Mouse (Mus musculus) testis, adult 2 months (tissue): ENCODE results near the gene Rnf213. TPM values are rescaled to one million over a fixed set of nuclear protein-coding genes. Genes with fewer than 3 reads are reported as not detected.
A peak's percentile ranks its signal among the peaks of the same experiment; 100 is the strongest.

Source experiments
- H3K27ac ChIP-seq: fragments of 200-500 bp; 2 replicates; pipeline ENCODE4 v1.5.1; 2012; ENCODE audit warnings: low read depth, low read length; ENCODE audit not compliant: control insufficient read depth, insufficient read depth
- H3K27me3 ChIP-seq: fragments of 200-500 bp; 2 replicates; pipeline ENCODE4 v1.6.1; 2012; ENCODE audit warnings: mild to moderate bottlenecking, low read length, moderate library complexity; ENCODE audit not compliant: control insufficient read depth, insufficient read depth
- H3K36me3 ChIP-seq: fragments of 200-500 bp; 2 replicates; pipeline ENCODE4 v1.6.1; 2012; ENCODE audit warnings: mild to moderate bottlenecking, low read length; ENCODE audit not compliant: control insufficient read depth, insufficient read depth
- H3K4me1 ChIP-seq: fragments of 200-500 bp; 2 replicates; pipeline ENCODE4 v1.6.1; 2012; ENCODE audit warnings: low read length; ENCODE audit not compliant: control insufficient read depth, insufficient read depth
- H3K4me3 ChIP-seq: fragments of 200-500 bp; 2 replicates; pipeline ENCODE4 v1.5.1; 2012; ENCODE audit warnings: low read depth, mild to moderate bottlenecking, low read length, moderate library complexity, mixed read lengths; ENCODE audit not compliant: control insufficient read depth
- CTCF ChIP-seq: fragments of 200-500 bp; IDR thresholded peaks from 2 replicates; pipeline ENCODE4 v1.5.1; 2012; ENCODE audit warnings: low read depth, mild to moderate bottlenecking, inconsistent platforms, low read length, moderate library complexity; ENCODE audit not compliant: control insufficient read depth, insufficient read depth, insufficient replicate concordance
- POLR2A ChIP-seq: fragments of 200-500 bp; IDR thresholded peaks from 2 replicates; pipeline ENCODE4 v1.6.1; 2012; ENCODE audit warnings: low read depth, mild to moderate bottlenecking, inconsistent platforms, low read length, moderate library complexity; ENCODE audit not compliant: control insufficient read depth
- polyA plus RNA-seq: library from polyadenylated mRNA; depleted of rRNA; stranded (reverse); fragments of >200 nt; gene quantifications from 2 replicates; pipeline ENCODE4 v1.2.3, GENCODE M21; 2012

Rnf213 gene
- polyA plus RNA-seq, 1 experiment: 3.9 TPM

- no peaks in the 10 kb centered on the region for H3K36me3 ChIP-seq
- no peaks in the 10 kb centered on the region for H3K27me3 ChIP-seq
- H3K4me3 ChIP-seq: no peak overlapping the region
- peaks cover 7% of the 10 kb centered on the region for H3K4me1 ChIP-seq
- H3K27ac ChIP-seq: no peak overlapping the region
- no peak for TF ChIP-seq CTCF
- TF ChIP-seq POLR2A: no peak
Measured at GRCm38 (mm10) chr11:119519387-119519786, 126.5 kb downstream of the Rnf213 start.

- TF ChIP-seq CTCF (no peak), POLR2A (no peak)
Measured at GRCm38 (mm10) chr11:119520005-119520712, 127.3 kb downstream of the Rnf213 start.

GRCm38 (mm10) chr11:119520713-119521063 lies 127.8 kb downstream of the Rnf213 start:
- no peak overlapping the region for H3K27ac ChIP-seq
- H3K27me3 ChIP-seq: no peaks in the 10 kb centered on the region
- peaks cover 7% of the 10 kb centered on the region for H3K4me1 ChIP-seq
- no peak overlapping the region for H3K4me3 ChIP-seq
- no peaks in the 10 kb centered on the region for H3K36me3 ChIP-seq
- TF ChIP-seq POLR2A: no peak
- TF ChIP-seq CTCF: no peak

More at GRCm38 (mm10) chr11:119520005-119520712, 127.3 kb downstream of the Rnf213 start:
- Histone ChIP-seq H3K4me3 (no peak overlapping the region), H3K27me3 (no peaks in the 10 kb centered on the region), H3K27ac (no peak overlapping the region), H3K4me1 (peaks cover 8% of the 10 kb centered on the region), H3K36me3 (no peaks in the 10 kb centered on the region)

GRCm38 (mm10) chr11:119521920-119522710 lies 129.2 kb downstream of the Rnf213 start:
- H3K36me3 ChIP-seq: no peaks in the 10 kb centered on the region
- no peaks in the 10 kb centered on the region for H3K27me3 ChIP-seq
- no peak overlapping the region for H3K4me3 ChIP-seq
- TF ChIP-seq POLR2A (no peak), CTCF (no peak)
- no peak overlapping the region for H3K27ac ChIP-seq
- H3K4me1 ChIP-seq: peaks cover 7% of the 10 kb centered on the region

GRCm38 (mm10) chr11:119522779-119523178 lies 129.9 kb downstream of the Rnf213 start:
- Histone ChIP-seq H3K4me3 (no peak overlapping the region), H3K27ac (no peak overlapping the region), H3K4me1 (peaks cover 7% of the 10 kb centered on the region), H3K27me3 (no peaks in the 10 kb centered on the region), H3K36me3 (no peaks in the 10 kb centered on the region)
- TF ChIP-seq POLR2A (no peak), CTCF (no peak)

GRCm38 (mm10) chr11:119523392-119523791 lies 130.5 kb downstream of the Rnf213 start:
- no peak overlapping the region for H3K4me3 ChIP-seq
- H3K4me1 ChIP-seq: peaks cover 7% of the 10 kb centered on the region
- H3K36me3 ChIP-seq: no peaks in the 10 kb centered on the region
- no peak overlapping the region for H3K27ac ChIP-seq
- no peaks in the 10 kb centered on the region for H3K27me3 ChIP-seq
- no peak for TF ChIP-seq CTCF
- no peak for TF ChIP-seq POLR2A

GRCm38 (mm10) chr11:119524545-119524949 lies 131.6 kb downstream of the Rnf213 start:
- Histone ChIP-seq H3K27ac (no peak overlapping the region), H3K4me3 (peak overlapping the region; percentile 68), H3K4me1 (peaks cover 12% of the 10 kb centered on the region), H3K36me3 (no peaks in the 10 kb centered on the region), H3K27me3 (no peaks in the 10 kb centered on the region)
- TF ChIP-seq CTCF (no peak), POLR2A (peak; percentile 27; the same call in 1 of the 2 replicates)
